Mouse (Mus musculus) bone marrow, adult 2 months (tissue): ENCODE measurements around the gene Tuba1a.

ENCODE experiments used
- CTCF ChIP-seq: fragments of 200-500 bp; IDR thresholded peaks from 2 replicates; pipeline ENCODE4 v1.5.1; 2011; ENCODE audit warnings: low read length, control low read depth; ENCODE audit not compliant: control insufficient read depth, insufficient read depth
- POLR2A ChIP-seq: fragments of 200-500 bp; IDR thresholded peaks from 2 replicates; pipeline ENCODE4 v1.6.1; 2011; ENCODE audit warnings: low read depth, mild to moderate bottlenecking, control low read depth, low read length, borderline replicate concordance; ENCODE audit not compliant: control insufficient read depth

DNA sequence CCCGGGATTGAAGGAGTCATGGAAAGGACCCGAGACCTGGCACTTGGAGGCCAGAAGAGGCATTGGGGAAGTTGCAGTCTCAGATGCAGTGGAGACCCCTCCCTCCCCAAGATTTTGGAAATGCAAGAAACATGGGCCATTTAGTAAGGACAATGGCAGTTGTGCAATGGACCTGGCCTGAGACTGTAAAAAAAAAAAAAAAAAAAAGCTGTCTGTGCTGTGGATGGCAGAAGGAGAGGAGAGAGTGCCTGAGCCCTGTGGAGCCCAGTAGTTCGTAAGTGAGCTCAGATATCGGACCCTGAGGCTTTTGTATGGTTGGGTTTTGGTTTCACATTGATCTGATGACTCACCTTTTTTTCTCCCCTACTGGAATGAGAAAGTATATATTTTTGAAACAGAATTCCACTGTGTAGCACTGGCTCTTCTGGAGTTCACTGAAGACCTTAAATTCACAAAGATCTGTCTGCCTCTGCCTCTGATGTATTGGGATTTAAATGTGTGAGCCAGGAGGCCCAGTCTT is 5.5 kb upstream of the Tuba1a start:
- TF ChIP-seq CTCF (no peak), POLR2A (no peak)
